Mouse (Mus musculus) limb, embryonic 13.5 days (tissue): ENCODE data around the gene Frmd6. TPM values are rescaled to one million over a fixed set of nuclear protein-coding genes. Genes with fewer than 3 reads are reported as not detected.

Experiments
- ATAC-seq: fragments of 200-750 bp; cut with Nextera tagmentation; 2 replicates; pipeline ENCODE4 v1.8.0; 2017; ENCODE audit warnings: low read depth, moderate number of reproducible peaks, moderate TSS enrichment; ENCODE audit not compliant: low FRiP score
- H3K27ac ChIP-seq: fragments of 300-500 bp; sonication (generic); 2 replicates; pipeline ENCODE4 v1.5.1; 2015; ENCODE audit warnings: inconsistent platforms, mild to moderate bottlenecking, moderate library complexity
- H3K27me3 ChIP-seq: fragments of 300-500 bp; sonication (generic); 2 replicates; pipeline ENCODE4 v1.6.1; 2015; ENCODE audit warnings: mild to moderate bottlenecking, inconsistent platforms
- H3K36me3 ChIP-seq: fragments of 300-500 bp; sonication (generic); 2 replicates; pipeline ENCODE4 v1.6.1; 2015; ENCODE audit warnings: inconsistent platforms, mild to moderate bottlenecking, moderate library complexity
- H3K4me1 ChIP-seq: fragments of 300-500 bp; sonication (generic); 2 replicates; pipeline ENCODE4 v1.6.1; 2015; ENCODE audit warnings: inconsistent platforms
- H3K4me2 ChIP-seq: fragments of 300-500 bp; sonication (generic); replicated peaks from 2 replicates; pipeline ENCODE4 v1.6.1; 2015; ENCODE audit warnings: inconsistent platforms, mild to moderate bottlenecking, moderate library complexity
- H3K4me3 ChIP-seq: fragments of 300-500 bp; sonication (generic); 2 replicates; pipeline ENCODE4 v1.5.1; 2015; ENCODE audit warnings: moderate library complexity, mild to moderate bottlenecking, inconsistent platforms
- H3K9ac ChIP-seq: fragments of 300-500 bp; sonication (generic); 2 replicates; pipeline ENCODE4 v1.6.1; 2015; ENCODE audit warnings: mild to moderate bottlenecking, inconsistent platforms
- H3K9me3 ChIP-seq: fragments of 300-500 bp; sonication (generic); 2 replicates; pipeline ENCODE4 v1.6.1; 2016; ENCODE audit warnings: inconsistent platforms
- WGBS: fragments of 180-500 bp; shearing (Covaris S2); methylation state at CpG from one replicate; pipeline ENCODE4 v1.1.7; 2015; 5-methylcytosine and 5-hydroxymethylcytosine counted together
- polyA plus RNA-seq: library from polyadenylated mRNA; unstranded; fragments of >200 nt; fragmentation: Nextera tagmentation; extraction: Ambion mirVana; gene quantifications from 2 replicates; pipeline ENCODE4 v1.2.1, GENCODE M21; 2015

The Frmd6 gene
- polyA plus RNA-seq, 1 experiment from 2014 or later = 68.6 TPM

DNA sequence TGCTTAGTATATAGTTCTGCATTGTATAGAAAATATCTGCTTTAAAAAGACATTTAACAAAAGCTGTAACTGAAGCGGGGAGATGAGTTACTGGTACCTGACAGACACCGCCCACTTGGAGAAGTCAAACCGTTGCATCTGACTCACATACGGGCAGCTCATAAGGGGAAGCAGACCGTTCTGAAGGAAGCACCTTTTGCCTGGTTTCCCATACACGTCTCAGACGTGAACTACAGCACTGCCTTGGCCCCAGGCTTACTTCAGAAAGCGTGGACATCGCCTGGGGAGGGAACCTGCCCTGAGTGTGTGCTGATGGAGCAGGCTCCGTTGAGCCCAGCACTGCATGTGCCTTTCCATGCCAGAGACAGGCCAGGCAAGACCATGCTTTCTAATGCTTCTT, 60.3 kb downstream of the Frmd6 start:
- WGBS = 82% methylated on average over 10 of the region's 10 CpGs
- H3K27ac ChIP-seq = no peak overlapping the region
- no peak for ATAC-seq

DNA sequence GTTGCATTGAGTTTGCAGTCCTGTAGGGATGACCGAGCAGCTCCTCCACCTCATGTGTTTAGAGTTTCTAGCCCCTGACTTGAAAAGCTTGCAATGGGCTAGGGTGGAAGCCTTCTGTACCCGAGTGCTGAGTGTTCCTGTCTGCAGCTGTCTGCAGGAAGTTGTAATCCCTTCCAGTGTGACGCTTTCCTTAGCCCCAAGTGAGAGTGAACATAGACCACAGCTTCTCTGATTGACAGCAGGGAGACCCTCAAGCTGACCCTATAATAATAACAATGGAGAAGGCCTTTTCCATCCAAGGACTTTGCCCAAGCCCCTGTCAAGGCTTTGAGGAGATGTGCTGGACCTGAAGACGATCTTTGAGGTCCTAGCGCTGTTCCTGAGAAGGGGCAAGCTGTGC, 65.1 kb downstream of the Frmd6 start:
- Histone ChIP-seq H3K27ac (no peak overlapping the region), H3K9ac (no peak overlapping the region), H3K9me3 (no peaks in the 10 kb centered on the region), H3K4me1 (no peaks in the 10 kb centered on the region), H3K27me3 (no peaks in the 10 kb centered on the region), H3K4me3 (no peak overlapping the region), H3K4me2 (no peak overlapping the region), H3K36me3 (peaks cover 94% of the 10 kb centered on the region)
- 86% methylated on average over 5 of the region's 5 CpGs for WGBS
- ATAC-seq = no peak

More for the DNA sequence above, 60.3 kb downstream of the Frmd6 start:
- Histone ChIP-seq H3K27me3 (no peaks in the 10 kb centered on the region), H3K4me2 (no peak overlapping the region), H3K9me3 (no peaks in the 10 kb centered on the region), H3K4me3 (no peak overlapping the region), H3K4me1 (no peaks in the 10 kb centered on the region; the same call in 1 of the 2 replicates), H3K9ac (no peak overlapping the region), H3K36me3 (peaks cover 87% of the 10 kb centered on the region)

DNA sequence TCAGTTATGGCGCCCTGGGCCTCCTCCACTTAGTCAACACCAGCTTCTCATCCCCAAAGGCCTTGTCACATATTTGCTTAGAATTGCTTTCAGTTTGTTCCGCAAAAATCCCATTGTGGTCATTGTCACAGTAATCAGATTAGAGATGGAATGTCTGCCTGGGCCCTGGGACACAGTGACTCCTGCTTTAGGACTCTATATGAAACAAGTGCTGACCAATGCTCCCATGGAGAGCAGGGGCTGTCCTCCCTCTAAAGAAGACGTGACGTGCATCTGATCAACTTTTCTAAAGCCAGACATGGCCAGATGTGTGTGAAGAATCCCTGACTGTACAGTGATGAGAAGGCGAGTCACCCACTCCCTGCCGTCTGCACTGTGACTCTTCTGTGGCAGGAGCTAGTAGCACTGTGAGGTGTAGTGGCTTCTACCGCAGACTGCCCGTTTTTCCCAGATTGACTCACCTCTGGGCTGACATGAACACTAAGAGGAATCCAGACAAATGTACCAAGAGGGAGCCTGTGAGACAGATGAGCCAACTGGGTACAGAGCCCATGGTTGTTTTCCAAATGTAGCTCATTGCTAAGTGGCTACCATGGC, 65.7 kb downstream of the Frmd6 start:
- 89% methylated on average over 8 of the region's 8 CpGs for WGBS
- peaks cover 92% of the 10 kb centered on the region for H3K36me3 ChIP-seq

DNA sequence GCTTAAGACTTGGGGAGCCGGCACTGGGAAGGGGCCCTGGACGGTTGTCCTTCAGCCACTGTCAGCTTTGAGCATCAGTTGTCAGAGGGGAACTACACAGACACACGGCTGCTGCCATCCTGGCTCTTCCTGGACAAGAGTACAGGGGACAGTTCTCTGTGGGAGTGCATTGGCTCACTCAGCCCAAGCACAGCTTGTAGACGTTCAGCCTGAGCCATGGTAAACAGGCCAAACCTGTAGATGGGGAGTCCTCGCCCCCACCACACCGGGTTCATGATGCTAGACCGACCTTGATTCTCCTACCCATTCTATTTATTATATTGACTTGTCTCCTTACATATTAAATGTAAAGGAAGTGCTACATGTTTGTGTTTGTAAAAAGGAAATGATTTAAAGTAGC, 70.0 kb downstream of the Frmd6 start:
- no peak overlapping the region for H3K4me2 ChIP-seq
- WGBS = 87% methylated on average over 7 of the region's 7 CpGs
- H3K9me3 ChIP-seq = no peaks in the 10 kb centered on the region
- no peak overlapping the region for H3K27ac ChIP-seq
- H3K36me3 ChIP-seq = peaks cover 93% of the 10 kb centered on the region
- H3K4me3 ChIP-seq = no peak overlapping the region
- no peak for ATAC-seq
- no peaks in the 10 kb centered on the region for H3K4me1 ChIP-seq
- H3K9ac ChIP-seq = no peak overlapping the region
- no peaks in the 10 kb centered on the region for H3K27me3 ChIP-seq

More for the DNA sequence above, 65.7 kb downstream of the Frmd6 start:
- Histone ChIP-seq H3K4me1 (no peaks in the 10 kb centered on the region), H3K9me3 (no peaks in the 10 kb centered on the region), H3K27me3 (no peaks in the 10 kb centered on the region), H3K9ac (no peak overlapping the region), H3K4me3 (no peak overlapping the region), H3K4me2 (no peak overlapping the region), H3K27ac (no peak overlapping the region)
- no peak for ATAC-seq

DNA sequence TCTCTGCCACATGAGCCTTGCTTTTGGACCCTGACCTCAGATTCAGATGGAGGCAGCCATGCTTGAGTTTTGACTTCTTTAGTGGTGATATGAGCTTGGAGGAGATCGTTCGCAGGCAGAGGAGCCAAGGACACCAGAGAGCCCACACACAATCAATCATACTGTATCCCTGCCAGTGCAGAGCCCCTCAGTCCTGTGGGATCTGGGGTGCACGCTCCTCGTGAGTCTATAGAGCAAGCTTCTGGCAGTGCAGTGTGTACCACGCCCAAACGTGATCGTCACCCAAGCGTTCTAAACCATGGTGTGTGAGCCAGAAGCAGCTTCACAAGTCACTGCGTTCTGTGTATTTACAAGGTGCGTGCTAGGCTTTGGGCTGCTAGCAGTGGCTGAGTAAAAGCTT, 70.8 kb downstream of the Frmd6 start:
- no peak overlapping the region for H3K9ac ChIP-seq
- no peak overlapping the region for H3K27ac ChIP-seq
- no peaks in the 10 kb centered on the region for H3K27me3 ChIP-seq
- ATAC-seq = no peak
- peaks cover 91% of the 10 kb centered on the region for H3K36me3 ChIP-seq
- WGBS = 87% methylated on average over 10 of the region's 10 CpGs
- H3K4me2 ChIP-seq = no peak overlapping the region
- H3K4me1 ChIP-seq = no peaks in the 10 kb centered on the region
- no peaks in the 10 kb centered on the region for H3K9me3 ChIP-seq
- H3K4me3 ChIP-seq = no peak overlapping the region

DNA sequence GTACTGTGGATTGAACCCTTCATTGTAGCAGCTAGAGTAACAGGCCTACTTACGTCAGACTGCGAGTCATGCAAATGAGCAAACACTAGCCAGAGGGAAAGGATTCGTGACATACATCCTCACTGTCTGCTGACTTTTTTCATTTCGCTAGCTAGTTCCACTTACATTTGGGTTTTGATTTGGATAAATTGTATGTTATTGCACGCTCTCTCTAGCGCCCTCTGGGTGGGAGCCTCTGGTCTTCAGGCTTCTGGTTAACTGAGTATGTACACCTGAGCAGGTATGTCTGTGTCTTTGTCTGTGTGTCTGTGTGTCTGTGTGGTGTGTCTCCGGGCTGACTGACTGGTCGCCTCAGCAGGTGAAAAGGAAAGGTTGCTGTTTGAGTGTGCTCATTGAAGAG, 72.1 kb downstream of the Frmd6 start:
- no peak overlapping the region for H3K9ac ChIP-seq
- no peak overlapping the region for H3K4me2 ChIP-seq
- H3K4me3 ChIP-seq = no peak overlapping the region
- no peak for ATAC-seq
- H3K36me3 ChIP-seq = peaks cover 89% of the 10 kb centered on the region
- H3K27ac ChIP-seq = no peak overlapping the region
- WGBS = 83% methylated on average over 8 of the region's 8 CpGs
- no peaks in the 10 kb centered on the region for H3K27me3 ChIP-seq
- H3K9me3 ChIP-seq = no peaks in the 10 kb centered on the region
- H3K4me1 ChIP-seq = no peaks in the 10 kb centered on the region

DNA sequence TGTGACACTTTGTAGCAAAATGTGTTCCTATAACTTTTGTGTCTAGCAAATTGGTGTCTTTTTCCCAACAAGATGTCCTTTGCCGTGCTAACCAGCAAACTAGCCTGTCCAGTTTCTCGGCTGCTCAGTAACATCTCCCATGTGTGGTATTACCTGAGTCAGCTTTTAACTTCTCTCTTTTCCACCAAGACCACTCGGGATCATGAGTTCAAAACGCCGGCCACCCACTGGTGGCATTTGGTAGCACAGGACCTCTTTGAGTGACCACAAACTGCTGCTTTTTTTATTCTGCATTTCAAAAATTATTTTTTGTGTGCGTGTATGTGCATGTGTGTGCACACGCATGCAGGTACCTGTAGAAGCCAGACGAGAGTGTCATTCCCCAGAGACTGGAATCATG, 73.1 kb downstream of the Frmd6 start:
- 82% methylated on average over 8 of the region's 8 CpGs for WGBS
- H3K4me2 ChIP-seq = no peak overlapping the region
- H3K4me1 ChIP-seq = no peaks in the 10 kb centered on the region
- H3K36me3 ChIP-seq = peaks cover 89% of the 10 kb centered on the region
- H3K9ac ChIP-seq = no peak overlapping the region
- no peaks in the 10 kb centered on the region for H3K27me3 ChIP-seq
- H3K27ac ChIP-seq = no peak overlapping the region
- no peaks in the 10 kb centered on the region for H3K9me3 ChIP-seq
- no peak overlapping the region for H3K4me3 ChIP-seq
- no peak for ATAC-seq

DNA sequence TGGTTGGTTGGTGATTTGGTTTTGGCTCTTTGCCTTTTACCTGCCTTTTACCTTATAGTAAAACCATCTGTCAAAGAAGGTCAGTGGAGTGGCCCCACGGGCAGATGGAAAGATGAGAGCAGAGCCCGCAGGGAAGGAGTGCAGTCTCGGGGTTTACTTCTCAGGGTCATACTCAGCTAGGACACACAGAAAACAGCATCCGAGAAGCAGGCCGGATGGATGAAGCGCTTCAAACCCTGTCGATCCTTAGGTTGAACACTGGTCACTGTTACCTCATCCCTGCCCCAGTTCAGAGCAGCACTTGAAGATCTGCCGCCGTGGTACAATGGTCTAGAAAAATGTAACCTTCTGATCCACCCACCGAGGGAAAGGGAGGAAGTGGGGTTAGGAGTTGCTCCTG, 79.2 kb downstream of the Frmd6 start:
- H3K4me1 ChIP-seq = peaks cover 11% of the 10 kb centered on the region; the same call in 1 of the 2 replicates
- peaks cover 5% of the 10 kb centered on the region for H3K9me3 ChIP-seq
- H3K9ac ChIP-seq = no peak overlapping the region
- WGBS = 90% methylated on average over 10 of the region's 10 CpGs
- H3K4me3 ChIP-seq = no peak overlapping the region
- ATAC-seq = no peak
- no peak overlapping the region for H3K4me2 ChIP-seq
- no peaks in the 10 kb centered on the region for H3K27me3 ChIP-seq
- H3K36me3 ChIP-seq = peaks cover 45% of the 10 kb centered on the region
- H3K27ac ChIP-seq = no peak overlapping the region

DNA sequence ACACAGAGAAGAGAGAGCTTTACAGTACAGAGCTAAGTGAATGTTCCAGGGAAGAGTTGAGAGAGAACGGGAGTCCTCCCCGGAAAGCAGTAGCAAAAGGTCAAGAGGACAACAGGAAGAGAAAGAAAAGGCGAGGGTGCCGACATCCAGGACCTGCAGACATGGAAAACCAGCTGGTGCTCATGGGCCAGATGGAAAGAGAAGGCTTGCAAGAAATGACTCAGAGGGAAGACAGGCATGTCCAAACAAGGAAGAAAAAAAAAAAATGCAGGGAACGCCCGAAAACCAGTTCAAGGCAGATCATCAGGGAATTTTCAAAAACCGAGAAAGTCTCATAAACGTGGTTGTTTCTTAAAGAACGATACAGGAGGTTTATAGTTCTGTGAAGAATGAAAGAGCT, 81.6 kb downstream of the Frmd6 start:
- 0 out of 2 replicates have a peak, but pooled peaks cover under 1% of the 10 kb centered on the region for H3K27me3 ChIP-seq
- H3K9me3 ChIP-seq = peaks cover 5% of the 10 kb centered on the region
- no peak overlapping the region for H3K4me3 ChIP-seq
- H3K36me3 ChIP-seq = peaks cover 26% of the 10 kb centered on the region
- no peak overlapping the region for H3K4me2 ChIP-seq
- H3K4me1 ChIP-seq = peaks cover 24% of the 10 kb centered on the region; the same call in 1 of the 2 replicates
- ATAC-seq = no peak
- WGBS = 58% methylated on average over 9 of the region's 9 CpGs
- H3K9ac ChIP-seq = no peak overlapping the region
- H3K27ac ChIP-seq = no peak overlapping the region

DNA sequence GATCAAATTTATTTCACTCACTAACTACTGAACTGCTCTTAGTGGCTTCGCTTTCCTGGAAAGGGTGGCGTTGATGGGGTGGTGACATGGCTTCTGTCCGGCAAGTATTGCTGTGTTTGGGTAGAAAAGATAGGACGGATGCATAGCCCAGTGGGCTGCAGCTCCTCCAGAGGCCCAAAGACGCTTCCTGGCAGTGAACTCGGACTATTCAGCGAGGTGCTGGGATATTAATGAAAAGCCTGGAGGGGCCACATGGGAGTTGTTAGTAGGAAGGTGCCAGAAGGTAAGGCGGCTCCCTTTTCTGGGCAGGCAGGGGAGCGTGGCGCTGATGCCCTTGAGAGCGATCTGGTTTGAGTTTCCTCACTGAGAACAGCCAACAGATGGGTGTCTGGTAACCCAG, 82.3 kb downstream of the Frmd6 start:
- H3K4me1 ChIP-seq = peaks cover 24% of the 10 kb centered on the region; the same call in 1 of the 2 replicates
- H3K9ac ChIP-seq = no peak overlapping the region
- no peak overlapping the region for H3K27ac ChIP-seq
- ATAC-seq = no peak
- H3K4me2 ChIP-seq = no peak overlapping the region
- WGBS = 66% methylated on average over 11 of the region's 11 CpGs
- H3K36me3 ChIP-seq = peaks cover 20% of the 10 kb centered on the region
- no peak overlapping the region for H3K4me3 ChIP-seq
- H3K27me3 ChIP-seq = 0 out of 2 replicates have a peak, but pooled peaks cover 3% of the 10 kb centered on the region
- H3K9me3 ChIP-seq = peaks cover 5% of the 10 kb centered on the region

DNA sequence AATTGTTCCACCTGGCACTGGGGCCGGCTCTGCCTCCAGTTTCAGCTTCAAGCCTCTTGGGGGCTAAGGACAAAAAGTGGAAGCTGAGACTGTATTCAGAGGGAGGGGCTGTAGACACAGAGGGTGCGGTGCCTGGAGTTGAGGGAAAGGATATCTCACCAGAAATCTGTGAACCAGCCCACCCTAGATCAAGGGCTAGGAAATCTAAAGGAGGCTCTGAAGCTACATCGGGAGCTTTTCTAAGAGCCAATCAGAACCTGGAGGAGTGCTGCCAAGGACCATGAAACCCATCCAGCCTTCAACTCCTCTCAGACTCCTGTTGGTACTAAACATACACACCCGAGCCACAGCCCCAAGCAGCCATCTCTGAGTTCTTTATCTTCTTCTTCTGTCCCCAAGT, 82.8 kb downstream of the Frmd6 start:
- H3K27me3 ChIP-seq = 0 out of 2 replicates have a peak, but pooled peaks cover 3% of the 10 kb centered on the region
- H3K36me3 ChIP-seq = peaks cover 15% of the 10 kb centered on the region
- no peak overlapping the region for H3K4me3 ChIP-seq
- H3K9me3 ChIP-seq = peaks cover 5% of the 10 kb centered on the region
- no peak overlapping the region for H3K4me2 ChIP-seq
- WGBS = 57% methylated on average over 4 of the region's 4 CpGs
- ATAC-seq = no peak
- no peak overlapping the region for H3K9ac ChIP-seq
- H3K27ac ChIP-seq = no peak overlapping the region
- peaks cover 24% of the 10 kb centered on the region; the same call in 1 of the 2 replicates for H3K4me1 ChIP-seq

DNA sequence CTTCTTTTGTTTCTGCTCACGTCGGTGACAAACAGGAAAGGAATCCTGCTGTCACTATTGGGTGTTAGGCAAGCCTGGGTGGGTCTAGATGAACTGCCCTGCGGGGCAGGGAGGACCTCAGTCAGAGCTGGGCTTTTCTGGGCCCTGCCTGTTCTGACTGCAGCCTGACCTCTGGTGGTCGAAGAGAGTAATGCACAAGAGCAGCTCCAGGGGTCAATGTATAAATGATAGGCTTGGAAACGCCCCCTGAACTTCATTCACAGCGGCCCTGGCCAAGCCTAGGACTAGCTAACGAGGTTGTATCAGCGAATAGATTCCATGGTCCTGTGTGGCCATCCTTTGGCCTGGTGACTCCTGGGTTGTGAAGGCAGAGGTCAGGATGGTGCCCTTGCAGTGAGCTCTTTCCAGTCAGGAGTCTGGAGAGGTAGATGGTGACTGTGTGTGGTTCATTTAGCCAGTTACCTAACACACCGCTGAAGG, 85.0 kb downstream of the Frmd6 start:
- 9% methylated on average over 9 of the region's 9 CpGs for WGBS
- 0 out of 2 replicates have a peak, but pooled peaks cover 3% of the 10 kb centered on the region for H3K27me3 ChIP-seq
- H3K9me3 ChIP-seq = peaks cover 5% of the 10 kb centered on the region
- H3K4me1 ChIP-seq = peaks cover 24% of the 10 kb centered on the region; the same call in 1 of the 2 replicates
- no peak overlapping the region for H3K9ac ChIP-seq
- no peak overlapping the region for H3K4me2 ChIP-seq
- H3K36me3 ChIP-seq = no peaks in the 10 kb centered on the region
- H3K27ac ChIP-seq = no peak overlapping the region
- no peak overlapping the region for H3K4me3 ChIP-seq
- ATAC-seq = peak; percentile 46; the same call in 1 of the 2 replicates

DNA sequence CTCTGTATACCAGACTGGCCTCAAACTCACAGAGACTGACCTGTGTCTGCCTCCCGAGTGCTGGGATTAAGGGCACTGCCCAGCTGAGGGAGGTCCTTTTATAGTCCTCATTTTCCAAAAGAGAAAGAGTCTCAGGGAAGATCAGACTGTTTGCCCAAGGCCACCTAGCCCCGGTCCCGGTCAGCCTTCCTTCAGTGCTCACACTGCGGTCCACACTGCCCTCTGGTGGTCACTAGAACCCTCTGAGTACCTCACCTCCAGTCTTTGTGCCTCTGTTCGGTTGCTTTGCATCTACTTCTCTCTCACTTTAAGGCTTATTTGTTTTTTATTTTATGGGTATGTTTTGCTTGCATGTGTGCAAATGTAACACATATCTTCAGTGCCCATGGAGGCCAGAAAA, 85.7 kb downstream of the Frmd6 start:
- no peaks in the 10 kb centered on the region for H3K36me3 ChIP-seq
- H3K27me3 ChIP-seq = 0 out of 2 replicates have a peak, but pooled peaks cover 3% of the 10 kb centered on the region
- no peak overlapping the region for H3K27ac ChIP-seq

More for the DNA sequence above, 85.7 kb downstream of the Frmd6 start:
- whole genome bisulfite sequencing = 10% methylated on average over 5 of the region's 5 CpGs
- Histone ChIP-seq H3K4me3 (no peak overlapping the region), H3K9me3 (peaks cover 4% of the 10 kb centered on the region), H3K9ac (no peak overlapping the region), H3K4me1 (peaks cover 24% of the 10 kb centered on the region; the same call in 1 of the 2 replicates), H3K4me2 (no peak overlapping the region)
- ATAC-seq = peak; percentile 73; the same call in 1 of the 2 replicates
